Mouse (Mus musculus): Measurements from ENCODE around the gene Jpt2. TPM values are rescaled to one million over a fixed set of nuclear protein-coding genes. Genes with fewer than 3 reads are reported as not detected.
"Not testable (repeated sequence)": the region's sequence is repeated elsewhere in the genome, so short reads cannot be mapped to it uniquely, and the experiment has no call there.

Jpt2 gene
- polyA plus RNA-seq, 1 experiment from 2014 or later: 109 TPM

DNA sequence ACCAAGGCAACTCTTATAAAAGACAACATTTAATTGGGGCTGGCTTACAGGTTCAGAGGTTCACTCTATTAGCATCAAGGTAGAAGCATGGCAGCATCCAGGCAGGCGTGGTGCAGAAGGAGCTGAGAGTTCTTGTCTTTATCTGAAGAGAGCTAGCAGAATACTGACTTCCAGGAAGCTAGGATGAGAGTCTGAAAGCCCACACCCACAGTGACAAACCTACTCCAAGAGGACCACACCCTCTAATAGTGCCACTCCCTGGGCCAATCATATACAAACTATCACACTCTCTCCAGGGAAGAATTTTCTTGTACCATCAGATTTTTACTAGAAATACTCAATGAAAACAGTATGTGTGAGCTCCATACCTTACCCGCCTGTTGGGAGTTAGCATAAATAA is 9.8 kb downstream of the Jpt2 start:
- H3K4me1 ChIP-seq (ENCODE audit: control insufficient read depth, insufficient read depth, low read length): no peaks in the 10 kb centered on the region
- H3K27me3 ChIP-seq (ENCODE audit: control insufficient read depth, insufficient read depth, low read length): no peaks in the 10 kb centered on the region
- no peak overlapping the region for H3K27ac ChIP-seq (ENCODE audit: low read depth, low read length)
- no peaks in the 10 kb centered on the region for H3K9me3 ChIP-seq (replicated peaks; ENCODE audit: control insufficient read depth, low read length)
- H3K4me3 ChIP-seq (ENCODE audit: low read depth, low read length): no peak overlapping the region
- H3K4me2 ChIP-seq: no peak overlapping the region
- H3K36me3 ChIP-seq (ENCODE audit: control insufficient read depth, insufficient read depth, low read length): peaks cover 23% of the 10 kb centered on the region
- 87% methylated on average over 2 of the region's 2 CpGs for WGBS (ENCODE audit: insufficient replicate concordance)
- H3K9ac ChIP-seq (ENCODE audit: low read depth, low read length): no peak overlapping the region
- no peak for ATAC-seq (replicated peaks; ENCODE audit: insufficient number of reproducible peaks, low FRiP score, low TSS enrichment)

GRCm38 (mm10) chr17:24948204-24948603 is 12.3 kb downstream of the Jpt2 start:
- H3K4me2 ChIP-seq: no peak overlapping the region
- no peak for ATAC-seq (replicated peaks; ENCODE audit: insufficient number of reproducible peaks, low FRiP score, low TSS enrichment)
- H3K4me1 ChIP-seq (ENCODE audit: control insufficient read depth, insufficient read depth, low read length): no peaks in the 10 kb centered on the region
- no peak overlapping the region for H3K9ac ChIP-seq (ENCODE audit: low read depth, low read length)
- H3K27ac ChIP-seq (ENCODE audit: low read depth, low read length): no peak overlapping the region
- 93% methylated on average over 5 of the region's 5 CpGs for WGBS (ENCODE audit: insufficient replicate concordance)
- H3K9me3 ChIP-seq (replicated peaks; ENCODE audit: control insufficient read depth, low read length): no peaks in the 10 kb centered on the region
- no peak overlapping the region for H3K4me3 ChIP-seq (ENCODE audit: low read depth, low read length)
- peaks cover 17% of the 10 kb centered on the region for H3K36me3 ChIP-seq (ENCODE audit: control insufficient read depth, insufficient read depth, low read length)
- no peaks in the 10 kb centered on the region for H3K27me3 ChIP-seq (ENCODE audit: control insufficient read depth, insufficient read depth, low read length)

GRCm38 (mm10) chr17:24943589-24943988 is 16.9 kb downstream of the Jpt2 start:
- H3K9me3 ChIP-seq (replicated peaks; ENCODE audit: control insufficient read depth, low read length); H3K27me3 ChIP-seq (ENCODE audit: control insufficient read depth, insufficient read depth, low read length); H3K4me1 ChIP-seq (ENCODE audit: control insufficient read depth, insufficient read depth, low read length); H3K9ac ChIP-seq (ENCODE audit: low read depth, low read length); H3K4me3 ChIP-seq (ENCODE audit: low read depth, low read length); H3K36me3 ChIP-seq (ENCODE audit: control insufficient read depth, insufficient read depth, low read length); H3K27ac ChIP-seq (ENCODE audit: low read depth, low read length); H3K4me2 ChIP-seq; ATAC-seq (replicated peaks; ENCODE audit: insufficient number of reproducible peaks, low FRiP score, low TSS enrichment): not testable (repeated sequence)
- WGBS (ENCODE audit: insufficient replicate concordance): 85% methylated on average over 1 of the region's 1 CpGs

DNA sequence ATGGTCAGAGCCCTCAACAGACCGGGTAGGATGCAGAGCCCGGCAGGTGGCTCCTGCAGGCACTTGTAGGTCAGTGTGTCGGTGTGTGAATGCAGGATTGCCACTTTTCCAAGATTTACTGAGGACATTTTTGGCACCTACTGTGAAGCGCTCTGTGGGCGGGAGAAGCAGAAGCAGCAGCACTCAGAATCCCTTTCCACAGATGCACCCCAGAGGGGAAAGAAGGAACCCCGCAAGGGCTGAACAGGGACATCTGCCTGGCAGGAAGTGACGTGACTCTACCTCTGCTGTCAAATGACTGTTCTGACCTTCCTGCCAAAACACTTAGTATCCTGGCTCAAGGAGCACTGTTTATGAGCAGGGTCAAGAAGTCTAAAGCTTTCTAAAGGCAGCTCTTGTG is 17.5 kb downstream of the Jpt2 start:
- Histone ChIP-seq H3K27ac (ENCODE audit: low read depth, low read length) (no peak overlapping the region), H3K9me3 (replicated peaks; ENCODE audit: control insufficient read depth, low read length) (no peaks in the 10 kb centered on the region), H3K4me3 (ENCODE audit: low read depth, low read length) (no peak overlapping the region), H3K4me1 (ENCODE audit: control insufficient read depth, insufficient read depth, low read length) (no peaks in the 10 kb centered on the region), H3K36me3 (ENCODE audit: control insufficient read depth, insufficient read depth, low read length) (peaks cover 7% of the 10 kb centered on the region), H3K4me2 (no peak overlapping the region), H3K27me3 (ENCODE audit: control insufficient read depth, insufficient read depth, low read length) (no peaks in the 10 kb centered on the region), H3K9ac (ENCODE audit: low read depth, low read length) (no peak overlapping the region)
- ATAC-seq (replicated peaks; ENCODE audit: insufficient number of reproducible peaks, low FRiP score, low TSS enrichment): no peak
- 91% methylated on average over 7 of the region's 7 CpGs for WGBS (ENCODE audit: insufficient replicate concordance)

- H3K27me3 ChIP-seq (ENCODE audit: control insufficient read depth, insufficient read depth, low read length); H3K36me3 ChIP-seq (ENCODE audit: control insufficient read depth, insufficient read depth, low read length); H3K9me3 ChIP-seq (replicated peaks; ENCODE audit: control insufficient read depth, low read length); H3K4me3 ChIP-seq (ENCODE audit: low read depth, low read length); ATAC-seq (replicated peaks; ENCODE audit: insufficient number of reproducible peaks, low FRiP score, low TSS enrichment); H3K4me1 ChIP-seq (ENCODE audit: control insufficient read depth, insufficient read depth, low read length); H3K27ac ChIP-seq (ENCODE audit: low read depth, low read length); H3K4me2 ChIP-seq; H3K9ac ChIP-seq (ENCODE audit: low read depth, low read length): not testable (repeated sequence)
- WGBS (ENCODE audit: insufficient replicate concordance): 32% methylated on average over 2 of the region's 2 CpGs
Observed at GRCm38 (mm10) chr17:24942453-24942852, 18.0 kb downstream of the Jpt2 start.

GRCm38 (mm10) chr17:24937266-24937665 is 23.2 kb downstream of the Jpt2 start:
- peak overlapping the region; percentile 93 for H3K9ac ChIP-seq (ENCODE audit: low read depth, low read length)
- H3K27ac ChIP-seq (ENCODE audit: low read depth, low read length): peak overlapping the region; percentile 76
- H3K27me3 ChIP-seq (ENCODE audit: control insufficient read depth, insufficient read depth, low read length): no peaks in the 10 kb centered on the region
- ATAC-seq (replicated peaks; ENCODE audit: insufficient number of reproducible peaks, low FRiP score, low TSS enrichment): no peak
- no peaks in the 10 kb centered on the region for H3K9me3 ChIP-seq (replicated peaks; ENCODE audit: control insufficient read depth, low read length)
- peak overlapping the region; percentile 85 for H3K4me2 ChIP-seq
- peak overlapping the region; percentile 98 for H3K4me3 ChIP-seq (ENCODE audit: low read depth, low read length)
- H3K36me3 ChIP-seq (ENCODE audit: control insufficient read depth, insufficient read depth, low read length): no peaks in the 10 kb centered on the region
- H3K4me1 ChIP-seq (ENCODE audit: control insufficient read depth, insufficient read depth, low read length): peaks cover 18% of the 10 kb centered on the region
- WGBS (ENCODE audit: insufficient replicate concordance): 48% methylated on average over 6 of the region's 6 CpGs

GRCm38 (mm10) chr17:24936259-24937237 is 23.9 kb downstream of the Jpt2 start, which contains the start of gene Mapk8ip3:
Gene Mapk8ip3, minus strand, starts transcription at chr17:24936977.
- Histone ChIP-seq H3K27me3 (ENCODE audit: control insufficient read depth, insufficient read depth, low read length) (no peaks in the 10 kb centered on the region), H3K27ac (ENCODE audit: low read depth, low read length) (peak within 1 kb of the TSS; percentile 76), H3K4me2 (peak within 1 kb of the TSS; percentile 85), H3K4me3 (ENCODE audit: low read depth, low read length) (peak within 1 kb of the TSS; percentile 98), H3K4me1 (ENCODE audit: control insufficient read depth, insufficient read depth, low read length) (peaks cover 18% of the 10 kb centered on the region), H3K9ac (ENCODE audit: low read depth, low read length) (peak within 1 kb of the TSS; percentile 93), H3K9me3 (replicated peaks; ENCODE audit: control insufficient read depth, low read length) (no peaks in the 10 kb centered on the region), H3K36me3 (ENCODE audit: control insufficient read depth, insufficient read depth, low read length) (no peaks in the 10 kb centered on the region)
- WGBS (ENCODE audit: insufficient replicate concordance): under 1% methylated on average over 78 of the region's 78 CpGs
- ATAC-seq (replicated peaks; ENCODE audit: insufficient number of reproducible peaks, low FRiP score, low TSS enrichment): peak; percentile 95

DNA sequence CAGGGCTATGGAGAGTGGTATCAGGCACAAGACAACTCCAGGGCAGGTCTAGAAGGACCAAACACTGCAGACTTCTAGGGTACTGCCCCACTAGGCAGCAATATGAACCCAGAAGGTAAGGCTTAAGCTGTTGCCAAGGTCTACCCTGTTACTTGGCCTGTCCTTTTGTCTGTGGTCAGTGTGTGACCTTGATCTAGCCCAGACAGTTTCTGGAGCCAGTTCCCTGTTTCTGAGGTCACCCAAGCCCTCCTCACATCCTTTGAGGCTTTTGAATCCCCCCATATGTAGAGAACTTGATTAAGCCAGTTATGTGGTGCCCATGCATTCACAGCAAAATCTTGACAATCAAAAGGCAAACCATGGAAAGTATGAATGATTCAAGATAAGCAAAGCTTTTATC is 24.8 kb downstream of the Jpt2 start:
- Histone ChIP-seq H3K4me3 (ENCODE audit: low read depth, low read length) (peak overlapping the region; percentile 98), H3K9me3 (replicated peaks; ENCODE audit: control insufficient read depth, low read length) (no peaks in the 10 kb centered on the region), H3K4me2 (peak overlapping the region; percentile 85), H3K9ac (ENCODE audit: low read depth, low read length) (peak overlapping the region; percentile 93), H3K36me3 (ENCODE audit: control insufficient read depth, insufficient read depth, low read length) (no peaks in the 10 kb centered on the region), H3K27ac (ENCODE audit: low read depth, low read length) (no peak overlapping the region), H3K27me3 (ENCODE audit: control insufficient read depth, insufficient read depth, low read length) (no peaks in the 10 kb centered on the region), H3K4me1 (ENCODE audit: control insufficient read depth, insufficient read depth, low read length) (peaks cover 18% of the 10 kb centered on the region)
- no peak for ATAC-seq (replicated peaks; ENCODE audit: insufficient number of reproducible peaks, low FRiP score, low TSS enrichment)

GRCm38 (mm10) chr17:24934926-24935325 is 25.6 kb downstream of the Jpt2 start:
- ATAC-seq (replicated peaks; ENCODE audit: insufficient number of reproducible peaks, low FRiP score, low TSS enrichment): no peak
- peak overlapping the region; percentile 98 for H3K4me3 ChIP-seq (ENCODE audit: low read depth, low read length)
- 32% methylated on average over 4 of the region's 4 CpGs for WGBS (ENCODE audit: insufficient replicate concordance)

More at GRCm38 (mm10) chr17:24934926-24935325, 25.6 kb downstream of the Jpt2 start:
- Histone ChIP-seq H3K27me3 (ENCODE audit: control insufficient read depth, insufficient read depth, low read length) (no peaks in the 10 kb centered on the region), H3K9ac (ENCODE audit: low read depth, low read length) (peak overlapping the region; percentile 93; the same call in 1 of the 2 replicates), H3K4me2 (peak overlapping the region; percentile 85), H3K4me1 (ENCODE audit: control insufficient read depth, insufficient read depth, low read length) (peaks cover 18% of the 10 kb centered on the region), H3K9me3 (replicated peaks; ENCODE audit: control insufficient read depth, low read length) (no peaks in the 10 kb centered on the region), H3K36me3 (ENCODE audit: control insufficient read depth, insufficient read depth, low read length) (no peaks in the 10 kb centered on the region), H3K27ac (ENCODE audit: low read depth, low read length) (no peak overlapping the region)
